Mouse (Mus musculus): ENCODE results near the gene Fam83e.

Fam83e gene

DNA sequence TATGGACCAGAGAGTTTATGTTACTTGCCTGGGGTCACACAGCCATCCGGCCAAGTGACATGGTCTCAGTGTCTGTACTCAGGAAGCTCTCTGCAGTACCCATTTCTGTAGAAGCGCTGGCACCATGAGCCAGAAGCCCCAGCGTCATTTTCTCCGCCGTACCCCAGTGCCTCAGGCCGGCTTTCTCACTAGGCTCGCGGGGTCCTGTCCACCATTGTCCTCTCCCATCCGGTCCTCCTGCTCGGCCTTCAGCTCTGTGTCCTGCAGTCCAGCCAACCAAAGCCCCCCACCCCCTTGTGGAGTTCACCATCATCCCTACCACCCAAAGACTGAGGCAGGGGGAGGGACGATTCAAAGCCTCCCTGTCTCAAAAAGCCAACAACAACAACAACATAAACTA, 19.4 kb upstream of the Fam83e start:
- in situ Hi-C loops (cut with MseI, MboI): no loop called here

DNA sequence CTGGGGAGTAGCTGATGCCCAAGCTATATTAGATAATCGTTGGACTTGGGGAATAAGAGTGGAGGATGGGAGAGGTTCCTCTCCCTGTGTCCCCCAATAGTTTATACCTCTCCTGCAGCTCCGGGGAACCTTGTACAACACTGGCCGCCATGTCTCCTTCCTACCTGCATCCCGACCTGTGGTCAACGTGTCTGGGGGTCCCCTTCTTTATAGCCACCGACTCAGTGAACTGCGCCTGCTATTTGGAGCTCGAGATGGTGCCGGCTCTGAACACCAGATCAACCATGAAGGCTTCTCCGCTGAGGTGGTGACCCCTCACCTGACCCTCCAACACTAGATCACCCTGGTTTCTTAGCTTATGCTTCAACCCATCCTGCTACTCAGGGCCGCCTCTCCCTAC, 18.7 kb upstream of the Fam83e start:
- in situ Hi-C loops (cut with MseI, MboI): no loop called here

DNA sequence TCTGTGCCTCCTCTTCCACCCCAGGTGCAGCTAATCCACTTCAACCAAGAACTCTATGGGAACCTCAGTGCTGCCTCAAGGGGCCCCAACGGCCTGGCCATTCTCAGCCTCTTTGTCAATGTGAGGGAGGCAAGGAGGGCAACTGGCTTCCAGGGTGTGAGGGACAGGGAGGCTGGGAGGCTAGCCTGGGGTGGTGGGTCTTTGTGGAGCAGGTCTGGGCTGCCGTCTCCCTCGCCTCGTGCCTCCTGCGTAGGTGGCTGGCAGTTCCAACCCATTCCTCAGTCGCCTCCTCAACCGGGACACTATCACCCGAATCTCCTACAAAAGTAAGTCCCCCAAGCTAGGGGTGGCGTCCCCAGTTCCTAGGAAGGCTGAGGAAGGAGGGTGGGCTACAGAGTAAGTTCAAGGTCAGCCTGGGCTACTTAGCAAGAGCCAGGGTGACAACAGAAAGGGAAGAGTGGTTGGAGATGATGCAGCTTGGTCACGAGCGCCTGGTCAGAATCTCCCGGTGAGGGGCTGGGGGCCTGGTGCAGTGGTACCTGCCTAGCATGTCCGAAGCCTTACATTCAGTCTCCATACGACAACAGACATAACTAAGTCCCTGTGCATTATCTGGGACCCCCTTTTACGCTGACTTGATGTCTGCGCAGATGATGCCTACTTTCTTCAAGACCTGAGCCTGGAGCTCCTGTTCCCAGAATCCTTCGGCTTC, 18.0 kb upstream of the Fam83e start:
- in situ Hi-C loops (cut with MseI, MboI): no loop called here

DNA sequence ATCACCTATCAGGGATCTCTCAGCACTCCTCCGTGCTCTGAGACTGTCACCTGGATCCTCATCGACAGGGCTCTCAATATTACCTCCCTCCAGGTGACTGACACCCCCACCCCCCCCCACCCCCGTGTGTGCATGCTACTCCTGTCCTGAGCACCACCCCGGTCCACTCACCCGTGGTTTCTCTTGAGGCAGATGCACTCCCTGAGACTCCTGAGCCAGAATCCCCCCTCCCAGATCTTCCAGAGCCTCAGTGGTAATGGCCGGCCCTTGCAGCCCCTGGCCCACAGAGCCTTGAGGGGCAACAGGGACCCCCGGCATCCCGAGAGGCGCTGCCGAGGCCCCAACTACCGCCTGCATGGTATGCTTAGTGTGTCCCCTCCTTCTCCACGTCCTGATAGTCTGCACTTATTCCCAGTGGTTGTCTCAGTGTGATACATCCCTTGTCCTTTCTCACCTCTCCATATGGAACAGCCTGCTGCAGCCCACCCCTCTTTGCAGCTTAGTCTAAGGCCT, 17.4 kb upstream of the Fam83e start:
- in situ Hi-C loops (cut with MseI, MboI): no loop called here

DNA sequence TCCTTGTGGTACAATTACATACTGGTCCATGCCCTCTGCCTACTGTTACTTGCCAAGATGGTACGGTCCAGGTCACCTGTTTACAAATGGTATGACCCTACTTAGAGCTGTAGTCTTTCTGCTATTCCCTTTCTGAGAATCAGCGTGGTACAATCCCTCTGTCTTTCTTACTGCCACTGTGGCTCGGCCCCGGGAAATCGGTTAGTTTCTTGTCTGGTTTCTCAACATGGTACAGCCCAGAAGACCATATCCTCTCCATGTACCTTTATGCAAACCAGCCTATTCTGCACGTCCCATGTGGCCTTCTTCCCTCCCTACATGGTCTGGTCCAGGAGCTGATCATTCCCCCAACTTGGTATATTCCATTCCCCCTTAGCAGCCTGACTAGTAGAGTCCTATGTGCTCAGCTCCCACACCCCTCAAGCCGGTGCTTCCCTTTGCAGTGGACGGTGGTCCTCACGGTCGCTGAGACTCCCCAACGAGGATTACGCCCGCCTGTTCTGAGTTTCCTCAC, 16.9 kb upstream of the Fam83e start:
- in situ Hi-C loops (cut with MseI, MboI): no loop called here

DNA sequence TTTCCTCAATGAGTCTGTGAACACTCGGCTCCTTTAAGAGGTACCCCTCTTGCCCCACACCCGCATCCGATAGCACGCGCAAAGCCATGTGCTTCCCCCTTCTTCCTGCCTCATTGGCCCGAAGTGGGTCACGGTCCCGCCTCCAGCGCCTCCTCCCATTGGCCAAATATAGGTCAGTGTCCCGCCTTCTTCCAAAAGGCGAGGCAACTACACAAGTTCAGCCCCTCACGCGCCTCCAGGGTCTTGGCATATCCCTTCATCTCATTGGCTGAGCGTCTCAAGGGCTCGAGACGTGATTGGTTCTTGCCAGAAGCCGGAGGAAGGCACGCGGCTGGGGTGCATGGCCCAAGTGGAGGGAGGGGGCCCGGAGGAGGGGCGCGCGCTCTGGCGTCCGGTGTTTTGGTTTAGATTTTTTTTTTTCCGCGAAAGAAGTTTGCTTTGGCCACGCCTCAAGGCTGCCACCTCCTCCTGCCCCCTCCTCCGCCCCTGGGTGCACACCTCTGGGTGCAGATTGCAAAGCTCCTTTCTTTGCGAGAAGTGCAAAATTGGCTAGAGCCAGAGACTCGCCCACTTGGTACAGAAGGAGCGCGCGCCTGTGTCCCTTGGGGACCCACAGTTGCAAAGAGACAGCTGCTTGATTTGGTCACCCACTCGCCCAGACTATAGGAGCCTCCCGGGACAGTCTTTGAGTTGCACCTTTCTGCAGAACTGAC, 16.1 kb upstream of the Fam83e start, which contains the start of gene Dbp:
Gene Dbp, plus strand, starts transcription at position 359 of the 713 bp plus-strand sequence.
- in situ Hi-C loops (cut with MseI, MboI): no loop called here

DNA sequence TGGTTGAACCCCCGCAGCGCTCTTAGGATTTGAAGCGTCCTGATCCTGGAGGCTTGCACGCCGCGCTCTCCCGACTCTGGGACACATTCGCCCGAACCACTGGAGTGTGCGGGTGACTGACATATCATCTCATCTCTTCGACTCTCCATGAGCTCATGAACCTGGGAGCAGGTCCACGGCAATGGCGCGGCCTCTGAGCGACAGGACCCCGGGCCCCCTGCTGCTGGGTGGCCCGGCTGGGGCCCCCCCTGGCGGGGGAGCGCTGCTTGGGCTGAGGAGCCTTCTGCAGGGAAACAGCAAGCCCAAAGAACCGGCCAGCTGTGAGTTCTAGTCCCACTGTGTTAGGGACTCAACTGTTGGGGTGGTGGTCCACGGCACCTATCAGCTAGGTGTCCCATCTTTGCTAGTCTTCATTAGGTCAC, 15.6 kb upstream of the Fam83e start:
- in situ Hi-C loops (cut with MseI, MboI): no loop called here

DNA sequence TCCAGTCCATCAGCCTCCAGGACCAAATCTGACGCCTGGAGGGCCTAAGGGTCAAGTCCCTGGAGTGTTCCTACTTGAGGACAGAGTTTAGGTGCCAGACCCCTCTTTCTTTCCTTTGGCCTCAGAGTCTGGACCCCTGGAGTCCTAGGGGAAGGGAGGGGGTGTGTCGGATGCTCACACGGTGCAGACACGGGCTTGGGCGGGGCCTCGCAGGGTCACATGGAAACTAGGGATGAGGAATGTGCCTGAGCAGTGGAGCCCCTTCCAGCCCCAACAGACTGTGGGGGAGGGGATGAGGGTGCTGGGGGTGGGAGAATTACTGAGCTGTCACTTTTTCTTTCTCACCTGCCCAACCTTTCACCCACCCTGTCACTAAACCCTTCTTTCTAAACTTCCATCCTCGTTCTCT, 15.1 kb upstream of the Fam83e start:
- in situ Hi-C loops (cut with MseI, MboI): no loop called here

DNA sequence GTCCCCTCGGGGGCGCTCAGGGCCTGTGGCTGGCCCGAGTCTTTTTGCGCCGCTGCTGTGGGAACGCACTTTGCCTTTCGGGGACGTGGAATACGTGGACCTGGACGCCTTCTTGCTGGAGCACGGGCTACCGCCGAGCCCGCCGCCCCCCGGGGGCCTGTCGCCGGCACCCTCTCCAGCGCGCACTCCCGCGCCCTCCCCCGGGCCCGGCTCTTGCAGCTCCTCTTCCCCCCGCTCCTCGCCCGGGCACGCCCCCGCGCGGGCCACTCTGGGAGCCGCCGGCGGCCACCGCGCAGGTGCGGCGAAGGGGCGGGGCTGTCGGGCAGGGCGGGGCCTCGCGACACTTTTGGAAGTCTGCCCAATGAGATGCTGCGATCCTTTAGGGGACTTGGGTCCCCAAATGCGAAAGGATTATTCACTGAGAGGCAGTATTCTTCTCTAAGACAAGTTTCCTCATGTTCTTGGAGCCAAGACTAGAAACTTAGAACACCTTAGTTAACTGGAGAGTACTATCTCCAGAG, 14.2 kb upstream of the Fam83e start:
- in situ Hi-C loops (cut with MseI, MboI): no loop called here

DNA sequence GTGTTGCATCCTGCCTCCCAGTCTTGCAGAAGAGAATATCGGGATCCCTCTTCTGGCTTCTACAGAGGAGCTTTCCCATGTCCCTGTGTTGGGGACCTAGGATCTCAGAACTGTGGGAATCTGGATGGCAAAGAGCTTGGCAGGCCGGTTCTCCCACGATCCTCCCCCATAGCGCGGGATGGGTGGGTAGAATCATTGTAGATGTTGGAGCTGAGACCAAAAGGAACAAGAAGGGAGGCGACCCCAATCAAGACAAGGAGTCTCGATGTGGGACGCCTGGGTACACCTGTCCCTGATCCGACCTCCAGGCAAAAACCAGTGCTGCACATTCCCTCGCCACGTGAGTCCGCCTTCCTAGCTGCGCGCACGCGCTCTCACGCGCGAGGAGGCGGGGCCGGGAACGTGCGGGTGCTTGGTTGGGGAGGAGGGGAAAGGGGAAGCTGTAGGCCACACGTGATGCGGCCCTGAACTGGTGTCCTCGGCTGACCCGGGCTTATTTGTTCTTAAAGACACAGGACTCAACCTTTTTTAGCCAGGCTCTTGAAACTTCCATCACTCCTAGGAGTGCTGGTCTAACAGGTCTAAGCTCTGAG, 13.5 kb upstream of the Fam83e start:
- in situ Hi-C loops (cut with MseI, MboI): no loop called here

DNA sequence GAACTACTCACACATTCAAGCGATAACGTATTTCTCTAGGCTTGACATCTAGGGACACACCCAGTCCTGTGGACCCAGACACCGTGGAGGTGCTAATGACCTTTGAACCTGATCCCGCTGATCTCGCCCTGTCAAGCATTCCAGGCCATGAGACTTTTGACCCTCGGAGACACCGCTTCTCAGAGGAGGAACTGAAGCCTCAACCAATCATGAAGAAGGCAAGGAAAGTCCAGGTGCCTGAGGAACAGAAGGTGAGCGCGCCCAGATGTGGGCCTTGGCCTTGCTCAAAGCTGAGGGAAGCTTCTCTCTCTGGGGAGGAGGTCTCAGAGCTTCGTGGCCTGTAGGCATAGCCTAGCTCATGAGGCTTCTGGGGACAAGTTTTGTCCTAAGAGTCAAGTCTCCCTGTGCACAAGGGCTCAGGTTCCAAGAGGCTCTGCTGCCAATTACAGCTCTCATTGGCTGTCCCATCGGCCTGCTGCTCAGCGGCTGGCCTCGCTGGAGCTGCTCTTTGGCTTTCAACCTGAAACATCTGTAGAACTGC, 12.7 kb upstream of the Fam83e start:
- in situ Hi-C loops (cut with MseI, MboI): no loop called here

DNA sequence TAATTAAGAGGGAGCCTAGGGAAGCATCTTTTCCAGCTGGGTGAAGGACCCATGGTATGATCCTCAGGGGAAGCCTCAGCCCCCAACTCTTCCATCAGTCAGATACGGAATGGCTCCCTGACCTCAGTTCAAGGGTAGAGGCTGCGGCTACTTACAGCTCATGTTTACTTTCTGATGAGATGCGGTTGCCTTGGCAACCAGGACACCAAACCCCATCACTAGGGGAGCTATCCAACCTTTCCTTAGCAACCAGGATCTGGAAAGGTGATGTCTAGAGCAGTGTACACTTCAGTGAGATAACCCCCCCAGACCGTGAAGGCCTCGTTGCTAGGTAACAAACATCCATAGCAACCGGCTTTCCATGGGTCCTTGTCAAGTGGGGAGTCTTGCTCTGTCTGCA, 12.0 kb upstream of the Fam83e start:
- in situ Hi-C loops (cut with MseI, MboI): no loop called here

DNA sequence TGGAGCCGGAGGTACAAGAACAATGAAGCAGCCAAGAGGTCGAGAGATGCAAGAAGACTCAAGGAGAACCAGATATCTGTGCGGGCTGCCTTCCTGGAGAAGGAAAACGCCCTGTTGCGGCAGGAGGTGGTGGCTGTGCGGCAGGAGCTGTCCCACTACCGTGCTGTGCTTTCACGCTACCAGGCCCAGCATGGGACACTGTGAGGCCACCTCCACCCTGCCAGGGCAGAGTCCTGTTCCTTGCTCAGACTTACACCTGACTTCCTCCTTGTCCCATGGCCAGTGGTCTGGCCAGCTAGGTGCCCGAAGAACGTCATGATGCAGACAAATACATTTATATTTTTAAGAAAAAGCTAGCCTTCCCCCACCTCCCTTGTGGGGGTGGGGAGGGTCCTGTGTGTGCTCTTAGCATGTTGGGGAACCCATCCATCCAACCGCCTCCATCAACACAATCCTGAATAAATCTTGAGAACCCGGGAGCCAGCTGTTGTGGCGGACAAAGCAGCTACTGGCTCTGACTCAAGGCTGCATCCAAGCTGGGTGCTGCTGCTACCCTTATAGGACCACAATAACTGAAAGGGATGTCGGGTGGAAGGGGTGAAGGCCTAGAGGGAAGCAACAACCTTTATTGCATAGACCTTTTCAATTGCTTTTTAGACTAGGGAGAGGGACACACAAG, 11.2 kb upstream of the Fam83e start:
- in situ Hi-C loops (cut with MseI, MboI): no loop called here

DNA sequence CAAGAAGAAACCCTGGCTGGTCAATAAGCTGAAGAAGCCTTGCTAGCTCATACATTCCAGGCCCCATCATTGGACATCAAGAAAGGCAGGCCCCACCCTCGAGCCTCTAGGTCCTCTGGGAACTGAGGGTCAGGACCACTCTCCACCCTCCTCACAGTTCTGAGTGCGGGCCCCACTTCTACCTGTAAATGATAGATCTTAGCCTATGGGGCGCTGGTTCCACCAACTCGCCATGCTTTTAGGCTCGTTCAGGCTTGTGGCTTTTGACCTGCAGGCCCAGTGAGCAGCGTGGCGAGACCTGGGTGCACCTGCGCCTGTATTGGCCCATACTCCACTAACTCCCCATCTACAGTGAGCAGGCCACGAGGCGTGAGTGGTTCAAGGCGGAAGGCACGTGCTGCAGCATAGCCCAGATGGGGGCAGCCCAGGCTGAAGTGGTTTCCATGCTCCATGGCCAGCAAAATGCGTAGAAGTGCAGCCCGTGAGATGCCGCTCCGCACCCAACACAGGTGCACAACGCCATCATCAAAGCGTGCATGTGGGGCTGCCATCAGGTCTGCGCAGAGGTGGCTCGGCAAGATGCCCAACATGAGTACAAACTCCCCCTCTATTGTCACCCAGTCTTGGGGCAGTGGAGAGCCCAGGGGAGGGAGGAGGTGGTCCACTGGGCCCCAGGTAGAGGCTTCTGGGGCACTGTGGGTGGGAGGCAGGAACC, 10.4 kb upstream of the Fam83e start:
- in situ Hi-C loops (cut with MseI, MboI): no loop called here

DNA sequence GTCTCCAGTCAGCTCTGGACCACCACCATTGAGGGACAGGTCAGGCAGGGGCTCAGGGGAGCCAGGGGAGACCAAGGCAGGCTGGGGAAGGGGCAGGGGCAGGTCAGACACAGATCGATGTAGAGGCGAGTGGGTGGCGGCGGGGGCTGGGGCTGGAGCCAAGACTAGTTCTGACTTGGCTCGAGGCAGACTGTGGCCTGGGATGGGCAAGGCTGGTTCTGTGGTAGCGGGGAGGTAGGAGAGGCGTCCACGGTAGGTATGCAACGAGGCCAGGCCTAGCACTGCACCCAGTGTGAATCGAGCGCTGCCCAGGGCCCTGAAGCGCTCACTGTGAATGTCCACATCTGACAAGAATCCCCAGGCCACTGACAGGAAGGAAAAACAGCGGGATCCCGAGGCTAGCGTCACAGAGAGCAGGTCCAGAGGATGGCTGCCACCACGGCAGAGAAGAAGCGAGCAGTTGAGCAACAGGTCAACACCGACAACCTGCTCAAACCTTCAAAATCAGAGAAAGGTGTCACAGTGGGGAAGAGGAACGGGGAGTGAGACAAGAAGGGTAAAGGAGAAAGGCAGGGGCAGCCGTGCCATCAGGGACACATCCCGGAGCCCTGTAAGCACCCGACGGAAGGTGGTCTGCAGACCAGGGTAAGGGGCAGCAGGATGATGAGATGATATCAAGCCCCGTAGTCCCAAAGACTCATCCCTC, 9.5 kb upstream of the Fam83e start:
- in situ Hi-C loops (cut with MseI, MboI): no loop called here

DNA sequence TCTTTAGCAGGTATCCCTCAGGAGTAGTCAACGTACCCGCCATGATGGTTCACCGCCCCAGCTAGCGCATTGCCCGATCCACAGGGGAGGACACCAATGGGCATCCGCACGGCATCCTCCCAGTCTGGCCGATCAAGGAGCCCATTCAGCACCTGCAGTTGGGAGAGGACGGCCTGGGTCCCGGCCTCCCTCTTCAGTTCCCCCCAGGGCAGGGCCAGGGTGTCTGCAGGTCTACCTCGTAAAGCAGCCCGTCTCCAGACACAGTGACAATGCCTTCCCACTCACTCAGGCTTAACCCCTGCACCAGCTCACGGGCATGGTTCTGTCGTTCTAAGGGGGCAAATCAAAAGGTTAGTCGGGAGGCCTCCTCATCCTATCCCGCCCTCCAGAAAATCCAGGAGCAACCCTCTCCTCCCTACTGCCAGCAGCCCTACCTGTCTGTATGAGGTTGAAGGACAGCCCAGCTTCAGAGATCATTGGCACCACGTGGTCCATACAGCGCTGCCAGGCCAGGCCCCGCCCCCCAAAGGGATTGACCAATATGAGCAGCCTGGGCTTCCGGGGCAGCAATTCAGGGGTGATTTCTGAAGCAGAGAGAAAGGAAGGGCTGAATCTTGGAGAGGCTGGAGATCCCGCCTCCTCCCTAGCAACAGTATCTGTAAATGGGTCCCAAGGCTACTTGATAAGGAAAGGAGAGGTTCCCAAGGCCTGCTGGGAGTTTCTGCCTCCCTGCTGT, 8.8 kb upstream of the Fam83e start:
- in situ Hi-C loops (cut with MseI, MboI): no loop called here

DNA sequence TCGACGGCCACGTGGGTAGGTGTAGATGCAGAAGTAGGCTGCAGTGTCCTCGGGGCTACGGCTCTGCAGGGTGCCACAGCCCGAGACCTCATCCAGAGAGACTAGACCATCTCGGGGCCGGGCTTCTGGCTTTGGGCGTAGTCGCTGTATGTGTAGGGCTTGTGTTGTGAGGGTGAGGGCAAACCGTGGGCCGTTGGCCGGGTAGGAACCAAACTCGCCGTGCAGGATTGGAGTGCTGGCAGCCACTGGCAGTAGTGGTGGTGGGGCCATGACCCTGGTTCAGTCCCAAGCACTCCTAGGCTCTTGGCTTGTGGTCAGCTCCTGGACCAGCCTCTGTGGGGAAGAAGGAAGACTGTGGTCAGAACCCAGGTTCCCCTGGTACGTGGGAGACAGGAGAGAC, 7.6 kb upstream of the Fam83e start:
- in situ Hi-C loops (cut with MseI, MboI): no loop called here

DNA sequence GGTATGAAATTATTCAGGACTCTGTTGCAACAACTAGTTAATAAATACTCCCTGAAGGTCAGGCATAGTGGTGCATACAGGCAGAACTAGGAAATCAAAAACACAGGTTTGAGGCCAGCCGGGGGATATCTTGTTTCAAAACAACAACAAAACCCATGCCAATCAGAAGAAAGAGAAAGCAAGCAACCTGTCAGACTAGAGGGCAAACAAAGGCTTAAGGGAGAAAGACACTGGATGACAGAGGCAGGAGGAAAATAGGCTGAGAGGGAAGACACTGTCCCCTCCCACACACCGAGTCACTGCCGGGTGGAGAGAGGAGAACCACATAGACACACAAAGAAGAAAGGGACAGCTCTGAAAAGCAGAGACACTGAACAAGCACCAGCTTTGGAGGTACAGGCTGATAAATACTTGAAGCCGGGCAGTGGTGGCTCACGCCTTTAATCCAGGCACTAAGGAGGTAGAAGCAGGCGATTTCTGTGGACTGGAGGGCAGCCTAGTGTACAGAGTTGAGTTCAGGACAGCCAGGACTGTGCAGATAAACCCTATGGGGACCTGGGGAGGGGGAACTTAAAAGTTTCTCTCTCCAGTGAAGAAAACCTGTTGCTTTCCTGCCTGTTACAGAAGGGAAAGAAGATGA, 7.0 kb upstream of the Fam83e start:
- in situ Hi-C loops (cut with MseI, MboI): no loop called here

DNA sequence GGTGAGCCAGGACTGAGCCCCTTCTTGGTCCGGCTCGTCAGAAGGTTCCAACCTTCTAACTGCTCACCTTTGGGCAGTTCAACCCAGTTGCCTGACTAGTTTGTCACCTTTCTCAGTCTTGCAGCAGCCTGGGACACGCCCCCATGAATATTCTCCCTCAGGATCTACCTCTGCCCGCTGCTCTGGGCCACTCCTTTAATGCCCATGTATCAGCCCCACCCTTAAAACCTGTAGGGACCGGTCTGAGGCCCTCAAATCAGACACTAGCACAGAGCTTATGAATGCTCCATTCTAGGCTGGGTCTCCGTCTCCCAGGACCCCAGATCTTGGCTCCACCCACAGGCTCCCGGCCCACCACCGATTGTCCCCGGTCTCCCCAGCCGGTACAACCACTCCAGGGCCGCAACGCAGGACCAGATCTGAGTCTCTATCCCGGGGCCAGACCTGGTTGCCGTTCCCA, 6.4 kb upstream of the Fam83e start:
- in situ Hi-C loops (cut with MseI, MboI): no loop called here

Measured in mouse trophoblast stem cell (cell line).